Mouse (Mus musculus): ENCODE results near the gene Scarf2. TPM values are rescaled to one million over a fixed set of nuclear protein-coding genes. Genes with fewer than 3 reads are reported as not detected.

Gene Scarf2
- total RNA-seq, 2 experiments from 2014 or later = 1.1 TPM; not detected in 1

Other genes with a start within 250 kb of the Scarf2 start
- gene Lrrc74b, start 236.0 kb upstream of the Scarf2 start, total RNA-seq (2014; fragmentation: Nextera tagmentation) = not detected in 2 replicates
- not detected in 2 replicates for gene Lrrc74b, start 236.0 kb upstream of the Scarf2 start, total RNA-seq (2017)
- gene P2rx6, start 235.4 kb upstream of the Scarf2 start, total RNA-seq (2014; fragmentation: Nextera tagmentation) = not detected in 2 replicates
- gene P2rx6, start 235.4 kb upstream of the Scarf2 start, total RNA-seq (2017) = not detected in 2 replicates
- gene Slc7a4, start 214.1 kb upstream of the Scarf2 start, total RNA-seq (2014; fragmentation: Nextera tagmentation) = 2.9 and 3.9 TPM in 2 replicates
- 1.5 and 2.0 TPM in 2 replicates for gene Slc7a4, start 214.1 kb upstream of the Scarf2 start, total RNA-seq (2017)
- gene Smpd4, start 177.9 kb upstream of the Scarf2 start, total RNA-seq (2014; fragmentation: Nextera tagmentation) = 69.2 and 77.1 TPM in 2 replicates
- gene Smpd4, start 177.9 kb upstream of the Scarf2 start, total RNA-seq (2017) = 39.3 and 54.7 TPM in 2 replicates
- gene Ccdc74a, start 150.8 kb upstream of the Scarf2 start, total RNA-seq (2014; fragmentation: Nextera tagmentation) = not detected in 2 replicates
- gene Ccdc74a, start 150.8 kb upstream of the Scarf2 start, total RNA-seq (2017) = not detected in 2 replicates
- gene Med15, start 64.4 kb upstream of the Scarf2 start, total RNA-seq (2014; fragmentation: Nextera tagmentation) = 59.4 and 61.7 TPM in 2 replicates
- 21.3 and 23.7 TPM in 2 replicates for gene Med15, start 64.4 kb upstream of the Scarf2 start, total RNA-seq (2017)
- gene Klhl22, start 37.7 kb upstream of the Scarf2 start, total RNA-seq (2014; fragmentation: Nextera tagmentation) = 16.7 and 20.1 TPM in 2 replicates
- gene Klhl22, start 37.7 kb upstream of the Scarf2 start, total RNA-seq (2017) = 13.2 and 24.6 TPM in 2 replicates
- not detected in 2 replicates for gene B830017H08Rik, start 35.8 kb downstream of the Scarf2 start, total RNA-seq (2014; fragmentation: Nextera tagmentation)
- gene B830017H08Rik, start 35.8 kb downstream of the Scarf2 start, total RNA-seq (2017) = not detected in 2 replicates
- 3.0 and 5.2 TPM in 2 replicates for gene Car15, start 41.1 kb downstream of the Scarf2 start, total RNA-seq (2014; fragmentation: Nextera tagmentation)
- gene Car15, start 41.1 kb downstream of the Scarf2 start, total RNA-seq (2017) = not detected in 2 replicates
- gene Gm20518, start 94.4 kb downstream of the Scarf2 start, total RNA-seq (2014; fragmentation: Nextera tagmentation) = 0.06 and 0.69 TPM in 2 replicates
- 0.69 TPM in 1 of 2 replicates, not detected in the other for gene Gm20518, start 94.4 kb downstream of the Scarf2 start, total RNA-seq (2017)
- not detected in 2 replicates for gene Tssk1, start 96.9 kb downstream of the Scarf2 start, total RNA-seq (2014; fragmentation: Nextera tagmentation)
- 0.04 TPM in 1 of 2 replicates, not detected in the other for gene Tssk1, start 96.9 kb downstream of the Scarf2 start, total RNA-seq (2017)
- 26.6 and 33.0 TPM in 2 replicates for gene Dgcr2, start 101.3 kb downstream of the Scarf2 start, total RNA-seq (2014; fragmentation: Nextera tagmentation)
- 43.1 and 49.6 TPM in 2 replicates for gene Dgcr2, start 101.3 kb downstream of the Scarf2 start, total RNA-seq (2017)
- gene Tssk2, start 101.4 kb downstream of the Scarf2 start, total RNA-seq (2014; fragmentation: Nextera tagmentation) = not detected in 2 replicates
- not detected in 2 replicates for gene Tssk2, start 101.4 kb downstream of the Scarf2 start, total RNA-seq (2017)
- 15.3 and 15.7 TPM in 2 replicates for gene Ess2, start 114.1 kb downstream of the Scarf2 start, total RNA-seq (2014; fragmentation: Nextera tagmentation)
- gene Ess2, start 114.1 kb downstream of the Scarf2 start, total RNA-seq (2017) = 19.6 and 19.7 TPM in 2 replicates
- gene Gsc2, start 117.8 kb downstream of the Scarf2 start, total RNA-seq (2014; fragmentation: Nextera tagmentation) = not detected in 2 replicates
- gene Gsc2, start 117.8 kb downstream of the Scarf2 start, total RNA-seq (2017) = not detected in 2 replicates
- 32.0 and 36.3 TPM in 2 replicates for gene Slc25a1, start 130.9 kb downstream of the Scarf2 start, total RNA-seq (2014; fragmentation: Nextera tagmentation)
- gene Slc25a1, start 130.9 kb downstream of the Scarf2 start, total RNA-seq (2017) = 40.6 and 47.9 TPM in 2 replicates
- gene Vpreb2, start 183.1 kb downstream of the Scarf2 start, total RNA-seq (2014; fragmentation: Nextera tagmentation) = not detected in 2 replicates
- not detected in 2 replicates for gene Vpreb2, start 183.1 kb downstream of the Scarf2 start, total RNA-seq (2017)